Mouse (Mus musculus) T-cell, adult 2 months (primary cell): ENCODE measurements around the gene Pyroxd2.
"Not testable (repeated sequence)": the region's sequence is repeated elsewhere in the genome, so short reads cannot be mapped to it uniquely, and the experiment has no call there.

ENCODE experiments used
- DNase-seq: peaks from one replicate; pipeline ENCODE4 v3.0.0; 2022; ENCODE audit warnings: low spot score

The Pyroxd2 gene

DNA sequence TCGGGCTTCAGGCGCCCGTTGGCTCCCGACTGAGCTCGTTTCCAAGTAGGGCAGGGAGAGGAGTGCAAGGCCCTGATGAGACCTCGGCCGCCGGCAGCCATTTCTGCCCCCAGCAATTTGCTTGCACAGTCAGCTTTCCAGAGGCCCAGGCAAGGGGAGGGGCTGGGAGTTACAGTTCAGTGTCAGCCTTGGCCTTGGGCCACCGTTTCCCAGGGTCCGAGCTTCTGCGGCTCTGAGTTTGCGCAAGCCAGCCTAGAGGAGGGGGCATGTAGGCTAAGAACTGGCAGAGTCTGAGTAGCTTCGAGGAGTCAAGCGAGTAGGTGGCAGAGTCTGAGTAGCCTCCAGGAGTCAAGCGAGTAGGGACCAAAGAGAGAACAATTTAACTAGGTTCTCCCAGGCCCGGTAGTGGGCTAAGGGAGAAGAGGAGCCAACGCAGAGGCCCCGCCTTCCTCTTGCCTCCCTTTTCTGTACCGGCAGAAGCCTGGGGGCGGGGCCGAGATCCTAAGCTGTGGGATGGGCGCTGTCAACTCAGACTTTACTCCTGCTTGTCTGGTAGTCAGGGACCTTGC is at the start of gene Pyroxd2:
Gene Pyroxd2, minus strand, starts transcription at position 413 of the 569 bp plus-strand sequence.
- DNase-seq: no peak

DNA sequence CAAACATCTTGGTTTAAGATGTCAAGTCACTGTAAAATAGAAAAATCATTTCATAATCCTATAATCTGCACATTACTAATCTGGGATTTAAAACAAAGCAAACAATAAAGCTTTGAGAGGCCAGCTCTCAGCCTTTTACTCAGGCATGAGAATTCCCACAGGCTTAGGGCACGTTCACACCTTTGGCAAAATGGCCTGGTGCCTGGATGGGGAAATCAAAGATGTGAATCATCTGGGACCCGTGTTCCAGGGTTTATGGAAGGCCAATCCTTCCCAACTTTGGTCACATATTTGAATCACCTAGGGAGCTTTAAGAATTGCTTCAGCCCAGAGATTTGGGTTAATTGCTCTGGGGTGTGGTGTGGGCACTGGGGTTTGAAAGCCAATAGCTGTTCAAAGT is 45.3 kb upstream of the Pyroxd2 start:
- DNase-seq: no peak

DNA sequence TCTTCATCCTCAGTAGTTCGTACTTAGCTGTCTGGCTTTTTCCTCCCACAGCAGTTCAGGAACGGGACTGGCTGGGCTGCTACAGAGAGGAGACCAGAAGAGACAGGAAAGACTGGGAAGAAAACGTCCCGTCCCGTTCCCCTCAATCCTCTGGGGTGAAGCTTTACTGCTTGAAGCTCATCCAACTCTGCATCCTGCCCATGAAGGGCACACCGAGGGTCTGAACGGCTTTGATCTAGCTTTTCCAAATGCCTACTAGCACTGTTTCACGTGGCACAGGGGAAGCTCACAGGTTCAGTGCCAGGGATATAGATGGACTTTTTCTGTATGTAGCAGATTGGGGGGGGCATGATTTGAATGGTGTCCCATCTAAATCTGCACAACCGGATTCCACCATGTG is 43.2 kb upstream of the Pyroxd2 start:
- no peak for DNase-seq

DNA sequence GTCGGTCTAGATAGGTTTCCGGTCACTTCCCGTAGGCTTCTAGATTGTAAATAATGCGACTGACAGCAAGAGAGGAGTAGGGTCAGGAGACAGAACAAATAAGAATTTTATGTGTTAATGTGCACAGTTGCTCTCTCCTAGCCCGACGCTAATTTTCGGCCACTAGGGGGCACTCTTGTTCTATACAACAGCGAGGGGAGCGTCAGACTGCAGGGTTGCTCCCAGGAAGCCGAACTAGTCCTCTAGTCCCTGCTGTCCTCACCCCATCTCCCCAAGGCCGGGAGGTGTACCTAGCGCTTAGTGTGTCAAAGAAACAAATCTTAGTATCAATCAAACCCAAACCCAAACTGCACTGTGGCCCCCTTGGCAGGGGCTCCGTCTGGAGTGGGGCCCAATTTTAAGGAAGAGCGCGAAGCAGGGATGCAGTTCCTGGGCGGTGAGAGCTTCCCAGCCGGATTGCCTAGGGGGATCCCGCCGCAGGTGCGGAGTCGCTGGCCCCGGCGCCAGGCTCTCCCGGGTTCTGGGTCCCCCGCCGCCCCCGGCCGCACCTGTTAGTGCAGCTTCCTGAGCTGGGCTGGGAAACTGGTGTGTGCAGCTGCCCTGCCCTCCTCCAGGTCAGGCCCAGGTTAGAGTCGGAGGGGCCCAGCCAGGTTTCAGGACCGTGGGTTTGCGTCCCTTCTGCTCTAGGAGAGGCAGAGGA is 42.5 kb upstream of the Pyroxd2 start:
- DNase-seq: peak; percentile 68

DNA sequence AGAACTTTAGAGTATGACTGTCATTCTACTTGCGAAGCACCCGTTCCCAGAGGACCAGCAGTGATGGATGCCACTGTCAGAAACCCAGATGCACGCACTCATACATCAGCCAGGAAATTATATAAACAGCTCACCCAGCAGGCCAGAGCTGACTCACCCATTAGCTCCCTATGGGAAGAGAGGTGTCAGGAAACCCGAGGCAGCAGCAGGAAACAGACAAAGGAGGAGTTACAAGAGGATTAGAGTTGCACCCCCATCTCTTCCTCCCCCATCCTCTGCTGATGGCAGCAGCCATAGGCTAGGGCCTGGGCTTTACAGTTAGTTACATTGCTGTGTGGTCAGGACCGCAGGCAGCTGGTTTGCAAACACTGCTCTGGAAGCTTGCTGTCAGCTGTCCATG is 35.7 kb upstream of the Pyroxd2 start:
- no peak for DNase-seq

DNA sequence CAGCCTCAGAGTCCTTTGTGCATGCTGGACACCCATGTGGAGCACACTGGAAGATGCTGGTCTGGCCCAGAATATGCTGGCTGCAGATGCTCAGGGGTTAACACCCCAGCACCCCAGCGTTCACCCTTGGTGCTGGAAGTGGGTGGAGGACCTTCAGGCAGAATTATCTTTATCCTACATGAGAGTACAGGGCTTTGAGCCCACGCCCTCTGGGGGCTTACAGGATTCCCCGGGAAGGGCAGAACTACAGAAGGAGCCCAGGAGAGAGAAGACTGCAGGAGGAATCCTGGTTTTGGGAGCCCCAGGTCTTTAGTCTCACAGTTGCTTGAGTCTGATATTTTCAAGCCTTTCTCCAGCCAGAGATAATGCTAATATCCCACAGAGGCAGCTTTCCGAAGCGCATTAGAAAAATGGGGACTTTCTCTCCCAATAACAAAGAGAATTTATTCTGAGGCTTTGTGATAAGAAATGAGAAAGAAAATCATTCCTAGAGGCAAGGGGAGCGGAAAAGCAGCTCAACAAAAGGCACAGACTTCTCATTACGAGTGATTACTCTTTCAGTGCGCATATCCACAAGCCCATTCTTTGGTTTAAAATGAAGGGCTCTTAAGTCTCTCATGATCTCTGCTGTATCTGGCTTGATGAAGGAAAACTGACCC is 33.1 kb upstream of the Pyroxd2 start:
- DNase-seq: no peak

DNA sequence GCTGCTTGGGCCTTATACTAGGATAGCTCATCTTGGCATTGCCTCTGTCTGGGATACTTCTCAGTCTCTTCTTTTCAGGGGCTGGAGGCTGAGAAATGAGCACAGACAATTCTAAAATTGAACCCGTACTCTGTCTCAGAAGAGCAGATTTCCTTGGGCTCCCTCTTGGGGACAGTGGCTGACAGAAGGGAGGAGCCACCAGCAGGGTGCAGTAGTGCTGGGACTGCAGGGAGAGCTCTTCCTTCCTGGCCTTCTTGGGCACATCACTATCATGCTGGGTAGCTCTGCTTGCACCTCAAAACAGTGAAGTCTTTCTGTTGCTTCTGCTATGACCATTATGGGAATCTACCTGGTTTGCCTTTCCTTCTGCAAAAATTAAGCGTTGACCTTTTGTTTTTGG is 32.6 kb upstream of the Pyroxd2 start:
- no peak for DNase-seq

DNA sequence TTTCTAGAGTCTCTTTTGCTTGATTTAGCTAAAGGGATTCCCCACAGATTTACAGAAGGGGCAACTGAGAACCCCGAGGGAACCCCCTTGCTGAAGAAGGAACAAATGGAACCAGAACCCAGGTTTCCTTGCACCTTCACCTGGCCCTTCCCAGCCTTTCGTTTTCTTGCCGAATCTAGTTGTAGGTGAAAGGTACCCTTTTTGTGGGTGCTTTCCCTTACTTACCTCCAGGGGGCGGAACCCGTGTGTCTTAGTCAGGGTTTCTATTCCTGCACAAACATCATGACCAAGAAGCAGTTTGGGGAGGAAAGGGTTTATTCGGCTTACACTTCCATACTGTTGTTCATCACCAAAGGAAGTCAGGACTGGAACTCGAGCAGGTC is 27.6 kb upstream of the Pyroxd2 start:
- DNase-seq: not testable (repeated sequence)

DNA sequence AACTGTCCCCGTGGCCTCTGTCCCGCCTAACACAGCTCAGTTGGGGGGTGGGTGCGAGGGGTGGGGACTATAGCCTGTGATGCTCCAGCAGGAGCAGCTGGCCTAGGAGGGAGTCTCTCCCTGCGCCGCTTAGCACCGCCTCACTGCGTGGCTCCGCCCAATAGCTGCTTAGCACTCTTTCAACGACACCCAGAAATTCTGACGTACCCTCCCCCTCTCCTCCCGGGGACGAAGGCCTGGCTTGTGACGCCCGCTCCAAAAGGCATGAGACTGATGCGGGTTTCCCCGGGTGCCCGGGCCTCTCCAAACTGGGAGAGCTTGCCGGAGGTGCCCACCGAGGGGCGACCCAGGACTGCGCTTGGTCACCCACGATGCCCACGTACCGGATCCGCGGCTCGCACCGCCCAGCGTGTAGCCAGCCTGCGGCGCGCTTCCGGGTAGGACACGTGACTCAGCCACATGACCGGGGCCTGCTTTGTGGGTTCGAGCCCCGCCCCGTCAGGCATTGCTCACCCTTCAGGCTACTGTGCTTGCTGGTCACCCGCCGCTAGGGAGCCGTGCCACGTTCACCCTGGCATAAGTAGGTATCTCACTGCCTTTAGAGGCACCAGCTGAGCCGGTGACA is 27.1 kb upstream of the Pyroxd2 start, which contains the start of gene Hps1:
Gene Hps1, minus strand, starts transcription at position 448 of the 625 bp plus-strand sequence.
- peak; percentile 89 for DNase-seq

DNA sequence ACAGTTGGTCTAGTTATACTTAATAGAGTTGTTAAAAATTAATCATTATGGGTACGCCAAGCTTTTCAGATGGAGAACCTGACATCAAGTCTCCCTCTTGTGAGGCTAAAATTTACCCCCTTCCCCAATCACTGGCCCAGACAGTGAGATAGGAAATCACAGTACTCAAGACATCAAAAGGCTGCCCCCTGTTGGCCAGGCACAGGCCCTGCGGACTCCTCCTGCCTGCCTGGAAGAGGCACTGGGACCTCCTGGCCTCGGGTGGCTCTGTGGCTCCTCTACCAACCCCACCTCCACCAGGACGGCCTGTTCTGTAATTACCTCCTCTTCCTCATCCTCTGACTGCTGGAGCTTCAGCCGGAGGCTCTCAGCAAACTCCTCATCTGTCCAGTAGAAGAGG is 25.2 kb upstream of the Pyroxd2 start:
- DNase-seq: peak; percentile 55

DNA sequence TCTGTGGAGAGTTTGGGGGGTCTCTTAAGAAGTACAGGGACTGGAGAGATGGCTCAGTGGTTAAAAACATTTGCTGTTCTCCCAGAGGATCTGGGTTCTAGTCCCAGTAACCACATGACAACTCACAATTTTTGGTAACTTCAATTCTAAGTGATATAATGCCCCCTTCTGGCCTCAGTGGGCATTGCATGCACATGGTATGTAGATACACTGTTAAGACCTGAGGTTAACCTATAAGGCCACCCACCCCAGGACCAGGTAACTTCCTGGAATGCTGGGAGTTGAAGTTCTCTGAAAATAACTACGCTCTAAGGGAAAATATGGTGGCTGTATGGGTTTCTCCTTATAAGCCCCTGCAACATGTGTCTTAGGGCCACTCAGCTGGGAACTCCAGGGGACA is 24.2 kb upstream of the Pyroxd2 start:
- DNase-seq: peak; percentile 22

DNA sequence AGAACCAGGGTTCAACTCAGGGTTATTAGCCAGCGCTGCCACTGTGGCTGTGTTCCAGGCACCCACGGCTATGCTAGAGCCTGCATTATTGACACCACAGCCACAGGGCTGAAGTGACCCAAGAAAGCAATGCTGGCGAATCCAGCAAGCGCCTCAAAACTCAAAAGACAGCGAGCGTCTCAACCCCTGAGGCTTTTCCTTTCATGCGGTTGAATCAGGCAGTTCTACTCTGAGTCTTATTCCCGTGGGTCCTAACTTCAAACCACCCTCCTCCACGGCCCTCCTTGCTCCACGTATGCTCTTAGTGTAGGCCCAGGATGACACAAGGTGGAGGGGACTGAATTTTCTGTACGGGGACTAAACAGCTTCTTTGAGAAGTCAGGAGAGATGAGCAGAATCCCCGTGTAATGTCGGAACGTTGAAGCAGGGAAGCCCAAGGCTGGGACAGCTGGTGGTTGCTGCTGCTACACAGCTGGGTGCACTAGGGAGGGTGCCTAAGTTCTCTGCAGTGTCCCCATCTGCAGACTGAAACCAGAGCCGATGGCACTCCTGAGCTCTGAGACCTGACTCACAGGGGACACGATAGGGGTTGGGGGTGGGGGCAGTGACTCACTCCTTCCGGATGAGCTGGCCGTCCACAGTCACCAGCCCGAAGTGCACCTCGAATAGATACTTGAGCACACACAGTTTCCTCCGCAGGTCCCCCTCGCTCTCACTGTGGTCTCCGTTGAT is 17.7 kb upstream of the Pyroxd2 start:
- no peak for DNase-seq

DNA sequence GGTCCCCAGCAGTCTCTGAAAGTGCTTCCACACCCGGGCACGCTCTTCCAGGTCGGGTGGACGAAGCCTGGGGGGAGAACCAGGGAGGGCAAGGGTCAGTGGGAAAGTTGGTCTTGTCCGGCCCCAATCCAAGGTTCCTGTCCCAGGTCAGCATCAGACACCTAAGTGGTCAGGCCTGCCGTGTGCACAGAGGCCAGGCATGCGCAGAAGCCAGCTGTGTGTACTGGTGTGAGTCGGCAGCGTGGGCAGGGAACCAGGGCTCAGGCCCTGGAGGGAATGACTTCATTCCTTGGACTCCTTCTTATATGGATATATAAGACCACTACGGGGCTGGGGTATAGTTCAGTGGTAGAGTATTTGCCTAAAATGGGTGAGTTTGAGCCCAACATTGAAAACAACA is 17.1 kb upstream of the Pyroxd2 start:
- no peak for DNase-seq

DNA sequence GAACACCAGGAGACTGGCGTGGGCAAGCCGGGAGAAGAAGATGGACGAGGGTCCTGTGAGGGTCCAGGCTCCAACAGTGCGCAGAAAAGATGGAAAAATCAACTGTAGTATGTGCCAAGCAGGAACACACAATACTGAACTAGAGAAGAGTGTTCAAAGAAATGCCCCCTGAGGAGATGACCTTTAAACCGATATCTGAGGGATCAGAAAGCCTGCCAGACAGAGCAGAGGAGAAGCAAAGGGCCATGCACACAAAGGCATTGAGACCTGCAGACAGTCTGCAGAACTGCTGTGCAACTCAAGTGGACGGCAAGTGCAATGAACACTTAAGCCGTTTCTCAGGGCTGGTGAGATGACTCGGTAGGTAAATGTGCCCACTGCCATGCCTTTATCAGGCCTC is 14.8 kb upstream of the Pyroxd2 start:
- no peak for DNase-seq

DNA sequence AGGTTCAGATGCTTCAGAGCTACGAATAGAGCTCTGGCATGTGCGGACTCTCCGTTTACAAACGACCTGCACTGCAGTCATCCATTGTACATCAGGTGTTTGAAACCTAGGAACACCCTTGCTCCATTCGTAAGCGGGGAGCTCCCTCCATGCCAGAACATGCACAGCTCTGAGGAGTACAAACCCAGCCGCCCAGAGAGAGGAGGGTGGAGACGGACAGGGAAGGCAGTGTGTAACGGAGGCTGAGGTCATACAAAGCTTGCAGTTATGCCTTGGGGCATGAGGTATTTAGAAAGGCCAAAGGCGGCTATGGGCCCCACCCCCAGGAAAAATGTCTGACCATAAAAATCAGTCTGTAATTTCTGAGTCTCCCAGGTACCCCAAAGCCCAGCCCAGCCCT is 11.8 kb upstream of the Pyroxd2 start:
- DNase-seq: no peak

DNA sequence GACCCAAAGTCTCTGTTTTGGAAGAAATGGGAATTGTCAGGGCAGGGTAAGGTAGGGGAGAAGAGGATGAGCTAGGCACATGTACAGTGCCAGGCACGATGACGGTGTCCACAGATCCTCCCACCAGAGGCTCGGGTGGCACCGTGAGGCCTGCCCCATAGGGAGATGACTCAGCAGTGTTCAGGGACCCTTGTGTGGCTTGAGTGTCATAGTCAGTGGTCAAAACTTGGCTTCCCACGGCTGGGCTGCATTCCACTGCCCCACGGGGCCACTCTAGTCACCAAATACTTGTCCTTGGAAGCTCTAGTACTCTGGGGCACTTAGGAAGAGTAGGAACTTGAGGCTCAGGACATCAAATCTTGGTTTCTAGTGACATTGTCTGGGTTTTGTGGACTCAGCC is 4.1 kb upstream of the Pyroxd2 start:
- DNase-seq: no peak

DNA sequence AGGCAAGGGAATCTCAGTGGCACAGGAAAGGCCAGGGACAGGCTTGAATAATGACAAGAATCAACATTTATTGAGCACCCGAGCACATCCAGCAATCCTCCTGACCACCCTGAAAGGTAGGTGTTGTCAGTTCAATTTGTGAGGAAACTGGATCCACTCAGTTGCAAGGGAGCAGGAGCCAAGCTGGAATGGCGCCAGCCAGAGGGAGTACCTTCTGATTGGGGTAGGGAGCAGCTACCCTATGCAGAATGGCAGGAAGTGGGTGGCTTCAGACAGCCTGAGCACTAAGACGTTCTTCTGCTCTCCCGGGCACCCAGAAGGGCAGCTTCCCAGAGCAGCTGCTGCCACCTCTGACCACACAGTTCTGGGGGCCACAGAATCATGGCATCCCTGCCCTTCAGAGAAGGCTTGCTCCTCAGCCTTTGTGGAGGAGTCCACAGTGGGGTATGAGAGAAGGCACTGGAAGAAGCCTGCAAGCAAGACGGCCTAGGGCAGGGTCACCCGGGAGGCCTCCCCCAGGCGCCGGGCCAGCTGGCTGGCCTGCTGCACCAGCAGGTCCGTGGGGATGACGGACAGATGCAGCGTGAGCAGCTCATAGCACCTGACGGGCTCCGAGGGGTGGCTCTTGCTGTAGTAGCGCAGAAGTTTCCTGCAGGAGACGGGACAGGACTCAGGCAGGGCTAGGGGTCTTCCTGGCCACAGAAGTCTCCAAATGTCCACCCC is 2.7 kb upstream of the Pyroxd2 start:
- DNase-seq: no peak

DNA sequence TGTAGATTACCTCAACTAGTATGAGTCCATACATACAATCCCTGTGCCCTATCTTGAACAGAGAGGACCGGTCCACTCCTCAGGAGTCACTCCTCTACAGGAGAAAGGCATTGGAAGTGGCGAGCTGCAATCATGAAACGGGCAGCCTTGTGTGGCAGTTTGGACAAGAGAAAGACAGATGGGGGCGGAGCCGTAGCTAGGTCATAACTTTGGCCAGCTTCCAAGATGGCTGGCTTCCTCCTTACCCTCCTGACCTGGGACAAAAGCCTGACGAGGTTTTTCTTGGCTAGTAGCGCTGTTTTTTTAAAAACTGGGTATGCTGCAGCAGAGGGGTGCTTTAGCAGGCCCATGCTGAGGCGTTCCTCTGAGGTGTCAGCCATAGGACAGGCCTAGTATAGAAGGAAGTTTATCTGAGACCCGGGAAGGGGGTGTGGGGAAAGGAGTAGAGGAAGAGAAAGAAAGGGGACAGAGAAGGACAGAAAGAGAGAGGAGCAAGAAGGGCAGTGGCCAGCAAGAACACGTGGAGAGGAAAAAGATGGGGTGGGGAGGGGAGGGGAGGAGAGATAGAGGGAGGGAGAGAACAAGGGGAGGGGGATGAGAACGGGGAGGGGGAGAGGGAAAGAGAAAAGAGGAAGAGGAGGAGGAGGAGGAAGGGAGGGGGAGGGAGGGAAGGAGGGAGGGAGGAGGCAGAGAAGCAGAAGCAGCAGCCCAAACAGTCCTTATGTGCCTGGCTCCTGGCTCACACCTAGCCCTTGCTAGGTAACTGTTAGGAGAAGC is 754 bp upstream of the Pyroxd2 start:
- DNase-seq: no peak

DNA sequence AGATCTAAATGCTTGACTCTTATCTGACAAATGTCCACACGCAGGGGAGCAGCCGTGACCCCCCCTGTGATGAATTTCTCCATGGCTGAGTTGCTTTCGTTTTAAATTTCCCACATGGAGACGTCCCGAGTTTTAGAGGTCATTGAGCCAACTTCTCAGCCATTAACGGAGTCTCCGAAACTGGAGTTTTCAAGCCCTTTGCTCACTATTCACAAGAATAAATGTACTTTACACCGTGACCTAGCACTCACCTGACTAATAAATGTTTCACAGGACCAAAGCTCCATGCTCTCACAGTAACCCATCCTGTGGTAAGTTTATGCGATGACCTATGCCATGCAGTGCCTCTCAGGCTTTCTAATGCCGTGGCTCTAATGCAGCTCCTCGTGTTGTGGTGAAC is 2.4 kb downstream of the Pyroxd2 start:
- no peak for DNase-seq

DNA sequence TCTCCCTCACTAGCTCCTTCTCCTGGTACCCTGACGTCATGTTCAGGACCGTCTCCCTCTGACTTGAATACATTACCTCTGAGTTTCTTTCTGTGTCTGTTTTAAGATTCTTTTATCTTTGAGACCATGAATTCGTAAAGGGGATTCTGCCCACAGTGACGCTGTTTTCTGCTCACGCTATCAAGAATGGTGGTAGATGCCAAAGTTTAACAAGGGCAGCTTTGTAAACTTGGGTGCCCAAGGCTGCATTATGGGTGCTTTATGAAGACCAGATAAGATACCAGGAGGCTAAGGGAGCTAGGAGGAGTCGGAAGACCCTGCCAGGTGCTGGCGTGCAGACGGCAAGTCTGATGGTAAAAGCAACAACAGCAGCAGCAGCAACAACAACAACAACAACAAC is 5.9 kb downstream of the Pyroxd2 start:
- DNase-seq: no peak

DNA sequence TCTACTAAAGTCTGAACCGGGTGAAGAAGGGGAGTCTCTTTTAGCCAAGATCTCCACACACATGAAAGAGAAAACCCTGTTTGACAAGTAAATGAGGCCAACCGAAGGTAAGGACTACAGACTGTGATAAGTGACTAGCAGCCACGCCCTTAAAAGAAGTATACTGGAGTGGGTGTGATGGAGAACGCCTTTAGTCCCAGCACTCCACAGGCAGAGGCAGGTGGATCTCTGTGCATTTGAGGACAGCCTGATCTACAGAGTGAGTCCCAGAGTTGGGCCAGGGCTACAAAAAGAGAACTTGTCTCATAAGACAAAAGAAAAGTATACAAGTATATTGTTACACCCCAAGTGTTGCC is 6.7 kb downstream of the Pyroxd2 start:
- no peak for DNase-seq
